Mouse (Mus musculus): ENCODE measurements around the gene Cadps. TPM values are rescaled to one million over a fixed set of nuclear protein-coding genes. Genes with fewer than 3 reads are reported as not detected.

Cadps gene
- polyA plus RNA-seq, 1 experiment from 2014 or later = 2.8 TPM

- no peaks in the 10 kb centered on the region for H3K9me3 ChIP-seq
- ATAC-seq (ENCODE audit: insufficient number of reproducible peaks, low FRiP score, low TSS enrichment, low read depth) = no peak
- no peak within 1 kb of the TSS for H3K27ac ChIP-seq
- peaks cover 96% of the 10 kb centered on the region for H3K27me3 ChIP-seq
- H3K36me3 ChIP-seq = no peaks in the 10 kb centered on the region
- WGBS = 6% methylated on average over 2 of the region's 2 CpGs
- H3K4me1 ChIP-seq = peaks cover 28% of the 10 kb centered on the region
- 0 out of 2 replicates have a peak within 1 kb of the TSS, but pooled peaks have one; percentile 42 for H3K4me2 ChIP-seq
- H3K4me3 ChIP-seq = peak within 1 kb of the TSS; percentile 31; the same call in 1 of the 2 replicates
- H3K9ac ChIP-seq = no peak within 1 kb of the TSS
Observed at GRCm38 (mm10) chr14:12348089-12348488, 474.8 kb downstream of the Cadps start, which contains the start of gene Fezf2. TSS of gene Fezf2 (minus strand) at chr14:12348189.

- WGBS = 2% methylated on average over 26 of the region's 26 CpGs
- Histone ChIP-seq H3K36me3 (no peaks in the 10 kb centered on the region), H3K4me2 (peak overlapping the region; percentile 42), H3K4me3 (peak overlapping the region; percentile 31), H3K4me1 (peaks cover 28% of the 10 kb centered on the region), H3K27ac (no peak overlapping the region), H3K9ac (no peak overlapping the region), H3K9me3 (no peaks in the 10 kb centered on the region), H3K27me3 (peaks cover 98% of the 10 kb centered on the region)
- ATAC-seq (ENCODE audit: insufficient number of reproducible peaks, low FRiP score, low TSS enrichment, low read depth) = no peak
Observed at GRCm38 (mm10) chr14:12346865-12347600, 475.8 kb downstream of the Cadps start.

GRCm38 (mm10) chr14:12346011-12346864, 476.6 kb downstream of the Cadps start:
- ATAC-seq (ENCODE audit: insufficient number of reproducible peaks, low FRiP score, low TSS enrichment, low read depth) = no peak
- H3K4me2 ChIP-seq = peak overlapping the region; percentile 42
- no peak overlapping the region for H3K27ac ChIP-seq
- WGBS = under 1% methylated on average over 50 of the region's 50 CpGs
- H3K27me3 ChIP-seq = peaks cover 100% of the 10 kb centered on the region
- peak overlapping the region; percentile 31 for H3K4me3 ChIP-seq
- H3K36me3 ChIP-seq = no peaks in the 10 kb centered on the region
- peaks cover 30% of the 10 kb centered on the region for H3K4me1 ChIP-seq
- no peak overlapping the region for H3K9ac ChIP-seq
- H3K9me3 ChIP-seq = no peaks in the 10 kb centered on the region

GRCm38 (mm10) chr14:12345241-12345921, 477.5 kb downstream of the Cadps start:
- H3K9ac ChIP-seq = no peak overlapping the region
- no peak for ATAC-seq (ENCODE audit: insufficient number of reproducible peaks, low FRiP score, low TSS enrichment, low read depth)
- H3K27me3 ChIP-seq = peaks cover 100% of the 10 kb centered on the region
- H3K9me3 ChIP-seq = no peaks in the 10 kb centered on the region
- H3K36me3 ChIP-seq = no peaks in the 10 kb centered on the region
- WGBS = under 1% methylated on average over 40 of the region's 40 CpGs
- peaks cover 35% of the 10 kb centered on the region for H3K4me1 ChIP-seq
- H3K4me3 ChIP-seq = peak overlapping the region; percentile 31
- H3K4me2 ChIP-seq = peak overlapping the region; percentile 46
- H3K27ac ChIP-seq = no peak overlapping the region

GRCm38 (mm10) chr14:12344746-12345240, 478.1 kb downstream of the Cadps start:
- Histone ChIP-seq H3K9me3 (no peaks in the 10 kb centered on the region), H3K4me2 (peak overlapping the region; percentile 46), H3K9ac (no peak overlapping the region), H3K4me3 (peak overlapping the region; percentile 31), H3K27ac (no peak overlapping the region), H3K36me3 (no peaks in the 10 kb centered on the region), H3K27me3 (peaks cover 100% of the 10 kb centered on the region), H3K4me1 (peaks cover 38% of the 10 kb centered on the region)
- ATAC-seq (ENCODE audit: insufficient number of reproducible peaks, low FRiP score, low TSS enrichment, low read depth) = no peak
- under 1% methylated on average over 39 of the region's 39 CpGs for WGBS

- peak overlapping the region; percentile 46 for H3K4me2 ChIP-seq
- no peaks in the 10 kb centered on the region for H3K9me3 ChIP-seq
- H3K4me3 ChIP-seq = peak overlapping the region; percentile 31
- 5% methylated on average over 24 of the region's 24 CpGs for WGBS
- peaks cover 99% of the 10 kb centered on the region for H3K27me3 ChIP-seq
- no peak for ATAC-seq (ENCODE audit: insufficient number of reproducible peaks, low FRiP score, low TSS enrichment, low read depth)
- H3K36me3 ChIP-seq = no peaks in the 10 kb centered on the region
- H3K27ac ChIP-seq = no peak overlapping the region
- no peak overlapping the region for H3K9ac ChIP-seq
- H3K4me1 ChIP-seq = peaks cover 38% of the 10 kb centered on the region
Observed at GRCm38 (mm10) chr14:12344061-12344745, 478.7 kb downstream of the Cadps start.

GRCm38 (mm10) chr14:12343451-12343941, 479.4 kb downstream of the Cadps start:
- ATAC-seq (ENCODE audit: insufficient number of reproducible peaks, low FRiP score, low TSS enrichment, low read depth) = no peak
- 2% methylated on average over 20 of the region's 20 CpGs for WGBS
- H3K4me3 ChIP-seq = no peak overlapping the region

GRCm38 (mm10) chr14:12342458-12343131, 480.3 kb downstream of the Cadps start:
- H3K4me2 ChIP-seq = no peak overlapping the region
- H3K4me1 ChIP-seq = peaks cover 38% of the 10 kb centered on the region
- no peak overlapping the region for H3K9ac ChIP-seq
- no peak overlapping the region for H3K27ac ChIP-seq
- H3K4me3 ChIP-seq = no peak overlapping the region
- no peak for ATAC-seq (ENCODE audit: insufficient number of reproducible peaks, low FRiP score, low TSS enrichment, low read depth)
- peaks cover 98% of the 10 kb centered on the region for H3K27me3 ChIP-seq
- no peaks in the 10 kb centered on the region for H3K36me3 ChIP-seq
- no peaks in the 10 kb centered on the region for H3K9me3 ChIP-seq
- WGBS = 6% methylated on average over 23 of the region's 23 CpGs

More at GRCm38 (mm10) chr14:12343451-12343941, 479.4 kb downstream of the Cadps start:
- H3K9me3 ChIP-seq = no peaks in the 10 kb centered on the region
- H3K27me3 ChIP-seq = peaks cover 98% of the 10 kb centered on the region
- H3K4me2 ChIP-seq = no peak overlapping the region
- H3K4me1 ChIP-seq = peaks cover 38% of the 10 kb centered on the region
- H3K9ac ChIP-seq = no peak overlapping the region
- no peak overlapping the region for H3K27ac ChIP-seq
- no peaks in the 10 kb centered on the region for H3K36me3 ChIP-seq

- Histone ChIP-seq H3K4me3 (peak overlapping the region; percentile 14; the same call in 1 of the 2 replicates), H3K4me1 (peaks cover 37% of the 10 kb centered on the region), H3K36me3 (no peaks in the 10 kb centered on the region), H3K27me3 (peaks cover 98% of the 10 kb centered on the region), H3K9ac (no peak overlapping the region), H3K27ac (no peak overlapping the region), H3K9me3 (no peaks in the 10 kb centered on the region), H3K4me2 (no peak overlapping the region)
- 6% methylated on average over 24 of the region's 24 CpGs for WGBS
- ATAC-seq (ENCODE audit: insufficient number of reproducible peaks, low FRiP score, low TSS enrichment, low read depth) = no peak
Observed at GRCm38 (mm10) chr14:12341789-12342457, 481.0 kb downstream of the Cadps start.

- peaks cover 32% of the 10 kb centered on the region for H3K4me1 ChIP-seq
- H3K4me3 ChIP-seq = peak overlapping the region; percentile 14; the same call in 1 of the 2 replicates
- H3K4me2 ChIP-seq = no peak overlapping the region
- no peaks in the 10 kb centered on the region for H3K36me3 ChIP-seq
- H3K27ac ChIP-seq = no peak overlapping the region
- H3K9me3 ChIP-seq = no peaks in the 10 kb centered on the region
- peaks cover 98% of the 10 kb centered on the region for H3K27me3 ChIP-seq
- no peak overlapping the region for H3K9ac ChIP-seq
- WGBS = under 1% methylated on average over 42 of the region's 42 CpGs
- 0 out of 2 replicates have a peak, but pooled peaks have one; percentile 49 for ATAC-seq (ENCODE audit: insufficient number of reproducible peaks, low FRiP score, low TSS enrichment, low read depth)
Observed at GRCm38 (mm10) chr14:12341075-12341788, 481.6 kb downstream of the Cadps start.
